23 mouse cellular contexts compared by ENCODE assay signal in the genomic region with DNA sequence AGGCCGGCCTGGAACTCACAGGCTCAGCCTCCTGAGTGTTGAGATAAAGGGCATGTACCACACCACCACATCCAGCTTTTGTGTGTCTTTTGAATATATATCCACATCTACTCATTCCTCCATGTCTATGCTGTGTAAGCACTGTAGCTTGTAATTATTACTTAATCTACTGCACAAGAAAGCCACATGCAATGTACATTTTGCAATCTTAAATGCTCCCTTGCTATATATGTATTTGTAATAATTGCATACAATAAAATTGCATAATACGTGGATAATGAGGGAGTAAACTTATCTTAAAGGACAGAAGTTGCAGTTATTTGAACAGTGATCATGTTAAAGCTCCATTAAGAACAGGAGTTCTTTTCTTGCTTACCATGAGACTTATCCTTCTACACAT. TPM values are rescaled to one million over a fixed set of nuclear protein-coding genes. Genes with fewer than 3 reads are reported as not detected.
"Had no signal": no experiment of that assay in that cellular context is flagged by ENCODE, and none has a peak within 500 bp of the region (broad histone marks: within the 10 kb centered on the region; RNA-seq: fewer than 3 reads in every experiment).

No protein-coding gene starts in this region.

- H3K9ac ChIP-seq: lung, embryonic 14.5 days; midbrain, embryonic 12.5 days; neural tube, embryonic 13.5 days; neural tube, embryonic 15.5 days; stomach, embryonic 15.5 days had no signal

- H3K4me2 ChIP-seq: lung, embryonic 14.5 days; midbrain, embryonic 12.5 days; neural tube, embryonic 13.5 days; neural tube, embryonic 15.5 days; stomach, embryonic 15.5 days had no signal

- H3K27ac ChIP-seq: midbrain, embryonic 10.5 days; midbrain, embryonic 12.5 days; neural tube, embryonic 13.5 days; neural tube, embryonic 15.5 days; stomach, embryonic 15.5 days; stomach, postnatal 0 days had no signal

- H3K27me3 ChIP-seq: midbrain, embryonic 12.5 days; neural tube, embryonic 13.5 days; neural tube, embryonic 15.5 days; stomach, embryonic 15.5 days had no signal

- DNase-seq: lung, adult 18-20 months; lung, embryonic 14.5 days; lung, postnatal 10 days; lung, postnatal 4 days; midbrain, embryonic 14.5 days; retina, postnatal 1 day; right cerebral cortex, adult 18-20 months; right cerebral cortex, postnatal 14 days; thymus, adult 2 months; thymus, postnatal 25 days; thymus, postnatal 4 days had no signal

- ATAC-seq: midbrain, embryonic 16.5 days had no signal

- H3K9me3 ChIP-seq: midbrain, embryonic 10.5 days; midbrain, embryonic 12.5 days; neural tube, embryonic 13.5 days; neural tube, embryonic 15.5 days; stomach, embryonic 15.5 days had no signal

- H3K36me3 ChIP-seq: midbrain, embryonic 10.5 days; midbrain, embryonic 12.5 days; neural tube, embryonic 13.5 days; stomach, embryonic 15.5 days had no signal

- H3K4me1 ChIP-seq: midbrain, embryonic 10.5 days; midbrain, embryonic 12.5 days; neural tube, embryonic 13.5 days; neural tube, embryonic 15.5 days; stomach, embryonic 15.5 days had no signal

- H3K4me3 ChIP-seq: midbrain, embryonic 10.5 days; midbrain, embryonic 12.5 days; myocyte; neural tube, embryonic 13.5 days; neural tube, embryonic 15.5 days; stomach, embryonic 15.5 days had no signal

RNA-seq across cellular contexts. Expression of gene Cyp4x1, which starts 12.9 kb away (rescaled TPM):
- total RNA-seq: megakaryocyte-erythroid progenitor cell, adult 5-6 weeks had no signal
- polyA plus RNA-seq: lung, embryonic 16.5 days; myocyte; testis, adult 2 months; thymus, adult 2 months; urinary bladder, adult 2 months had no signal
